Mouse (Mus musculus) midbrain, postnatal 0 days (tissue): ENCODE measurements around the gene Zfp553. TPM values are rescaled to one million over a fixed set of nuclear protein-coding genes. Genes with fewer than 3 reads are reported as not detected.

Source experiments
- ATAC-seq: fragments of 200-750 bp; cut with Nextera tagmentation; 2 replicates; pipeline ENCODE4 v1.8.0; 2017; ENCODE audit warnings: moderate number of reproducible peaks, mild to moderate bottlenecking, moderate TSS enrichment, moderate library complexity; ENCODE audit not compliant: low FRiP score
- DNase-seq: peaks from one replicate; pipeline ENCODE4 v3.0.0-alpha.2; 2015; ENCODE audit warnings: low spot score
- H3K27ac ChIP-seq: fragments of 300-500 bp; sonication (generic); 2 replicates; pipeline ENCODE4 v1.5.1; 2014; ENCODE audit warnings: low read depth, mild to moderate bottlenecking, low read length, mixed read lengths
- H3K27me3 ChIP-seq: fragments of 300-500 bp; sonication (generic); 2 replicates; pipeline ENCODE4 v1.6.1; 2014; ENCODE audit warnings: low read length, control low read depth, mixed read lengths; ENCODE audit not compliant: insufficient read depth
- H3K36me3 ChIP-seq: fragments of 300-500 bp; sonication (generic); 2 replicates; pipeline ENCODE4 v1.6.1; 2014; ENCODE audit warnings: low read length, control low read depth, mixed read lengths; ENCODE audit not compliant: insufficient read depth
- H3K4me1 ChIP-seq: fragments of 300-500 bp; sonication (generic); 2 replicates; pipeline ENCODE4 v1.6.1; 2014; ENCODE audit warnings: mild to moderate bottlenecking, control low read depth, antibody characterized with exemption, low read length, mixed read lengths; ENCODE audit not compliant: insufficient read depth
- H3K4me2 ChIP-seq: fragments of 300-500 bp; sonication (generic); 2 replicates; pipeline ENCODE4 v1.6.1; 2014; ENCODE audit warnings: low read depth, mild to moderate bottlenecking, low read length, mixed read lengths; ENCODE audit not compliant: poor library complexity, severe bottlenecking
- H3K4me3 ChIP-seq: fragments of 300-500 bp; sonication (generic); 2 replicates; pipeline ENCODE4 v1.5.1; 2014; ENCODE audit warnings: low read depth, mild to moderate bottlenecking, low read length, moderate library complexity
- H3K9ac ChIP-seq: fragments of 300-500 bp; sonication (generic); replicated peaks from 2 replicates; pipeline ENCODE4 v1.6.1; 2014; ENCODE audit warnings: mild to moderate bottlenecking, low read length, moderate library complexity, mixed read lengths; ENCODE audit not compliant: poor library complexity, severe bottlenecking
- H3K9me3 ChIP-seq: fragments of 300-500 bp; sonication (generic); 2 replicates; pipeline ENCODE4 v1.6.1; 2016; ENCODE audit warnings: low read length, control low read depth
- CTCF ChIP-seq: IDR thresholded peaks from 2 replicates; pipeline ENCODE4 v1.5.1; 2016; ENCODE audit warnings: antibody characterized with exemption, mild to moderate bottlenecking
- WGBS: fragments of 180-500 bp; shearing (Covaris S2); extraction: QIAGEN DNeasy Blood & Tissue Kit; methylation state at CpG from one replicate; pipeline ENCODE4 v1.1.7; 2014; 5-methylcytosine and 5-hydroxymethylcytosine counted together
- polyA plus RNA-seq: library from polyadenylated mRNA; unstranded; fragments of >200 nt; fragmentation: Nextera tagmentation; extraction: Ambion mirVana; gene quantifications from 2 replicates; pipeline ENCODE4 v1.2.1, GENCODE M21; 2015
- total RNA-seq: library from RNA; depleted of rRNA; stranded (reverse); fragments of >200 nt; gene quantifications from 2 replicates; pipeline ENCODE4 v1.2.3, GENCODE M21; 2014

The Zfp553 gene
- total and polyA plus RNA-seq, 2 experiments from 2014 or later: 32.3 to 37.4 TPM

GRCm38 (mm10) chr7:127225147-127225995 lies 7.5 kb upstream of the Zfp553 start:
- ATAC-seq: no peak

GRCm38 (mm10) chr7:127228615-127229303 lies 4.1 kb upstream of the Zfp553 start:
- Histone ChIP-seq H3K27ac (no peak overlapping the region), H3K4me1 (peaks cover 10% of the 10 kb centered on the region), H3K4me2 (no peak overlapping the region), H3K27me3 (no peaks in the 10 kb centered on the region), H3K9ac (no peak overlapping the region), H3K36me3 (no peaks in the 10 kb centered on the region; the same call in 1 of the 2 replicates), H3K4me3 (no peak overlapping the region), H3K9me3 (no peaks in the 10 kb centered on the region)
- DNase-seq (peak; percentile 83), ATAC-seq (no peak)
- peak; percentile 82 for TF ChIP-seq CTCF
- WGBS: 60% methylated on average over 4 of the region's 4 CpGs

More at GRCm38 (mm10) chr7:127225147-127225995, 7.5 kb upstream of the Zfp553 start:
- TF ChIP-seq CTCF: no peak
- H3K36me3 ChIP-seq: no peaks in the 10 kb centered on the region
- H3K4me3 ChIP-seq: no peak overlapping the region
- WGBS: 89% methylated on average over 11 of the region's 11 CpGs
- H3K4me1 ChIP-seq: no peaks in the 10 kb centered on the region; the same call in 1 of the 2 replicates
- H3K4me2 ChIP-seq: no peak overlapping the region
- no peaks in the 10 kb centered on the region for H3K27me3 ChIP-seq
- H3K9ac ChIP-seq: no peak overlapping the region
- no peak for DNase-seq
- H3K9me3 ChIP-seq: no peaks in the 10 kb centered on the region
- H3K27ac ChIP-seq: no peak overlapping the region

GRCm38 (mm10) chr7:127231376-127231775 lies 1.5 kb upstream of the Zfp553 start:
- Histone ChIP-seq H3K4me2 (peak overlapping the region; percentile 68), H3K9ac (no peak overlapping the region), H3K4me3 (peak overlapping the region; percentile 96), H3K27ac (0 out of 2 replicates have a peak overlapping the region, but pooled peaks have one; percentile 8), H3K9me3 (no peaks in the 10 kb centered on the region), H3K4me1 (peaks cover 17% of the 10 kb centered on the region), H3K36me3 (peaks cover 11% of the 10 kb centered on the region), H3K27me3 (no peaks in the 10 kb centered on the region)
- no peak for ATAC-seq
- no peak for TF ChIP-seq CTCF
- no peak for DNase-seq
- 67% methylated on average over 3 of the region's 3 CpGs for WGBS

- no peak; the same call in 1 of the 2 replicates for ATAC-seq
- WGBS: 4% methylated on average over 20 of the region's 20 CpGs
Measured at GRCm38 (mm10) chr7:127231826-127232621, 837 bp upstream of the Zfp553 start.

GRCm38 (mm10) chr7:127233368-127233749 lies 498 bp downstream of the Zfp553 start:
- Histone ChIP-seq H3K4me2 (peak overlapping the region; percentile 68), H3K9ac (peak overlapping the region; percentile 97), H3K27ac (peak overlapping the region; percentile 99), H3K4me1 (peaks cover 17% of the 10 kb centered on the region), H3K4me3 (peak overlapping the region; percentile 96), H3K9me3 (no peaks in the 10 kb centered on the region), H3K27me3 (no peaks in the 10 kb centered on the region), H3K36me3 (peaks cover 17% of the 10 kb centered on the region)
- no peak for TF ChIP-seq CTCF
- ATAC-seq (no peak; the same call in 1 of the 2 replicates), DNase-seq (peak; percentile 42)
- WGBS: 1% methylated on average over 20 of the region's 27 CpGs

More at GRCm38 (mm10) chr7:127231826-127232621, 837 bp upstream of the Zfp553 start:
- peak overlapping the region; percentile 99 for H3K27ac ChIP-seq
- H3K9me3 ChIP-seq: no peaks in the 10 kb centered on the region
- peak overlapping the region; percentile 97 for H3K9ac ChIP-seq
- no peaks in the 10 kb centered on the region for H3K27me3 ChIP-seq
- no peak for DNase-seq
- H3K4me2 ChIP-seq: peak overlapping the region; percentile 68
- H3K36me3 ChIP-seq: peaks cover 17% of the 10 kb centered on the region
- H3K4me1 ChIP-seq: peaks cover 17% of the 10 kb centered on the region
- no peak for TF ChIP-seq CTCF
- H3K4me3 ChIP-seq: peak overlapping the region; percentile 96
